Mouse (Mus musculus) right cerebral cortex, postnatal 14 days (tissue): ENCODE measurements around the gene Nap1l5.
"Not testable (repeated sequence)": the region's sequence is repeated elsewhere in the genome, so short reads cannot be mapped to it uniquely, and the experiment has no call there.

Experiments used
- DNase-seq: peaks from one replicate; pipeline ENCODE4 v3.0.0; 2022

Nap1l5 gene

GRCm38 (mm10) chr6:58904551-58904950, 2.3 kb downstream of the Nap1l5 start:
- no peak for DNase-seq

- DNase-seq = no peak
Measured at GRCm38 (mm10) chr6:58903171-58903570, 3.7 kb downstream of the Nap1l5 start.

GRCm38 (mm10) chr6:58900536-58900935, 6.3 kb downstream of the Nap1l5 start:
- no peak for DNase-seq

GRCm38 (mm10) chr6:58899076-58899475, 7.8 kb downstream of the Nap1l5 start:
- DNase-seq = no peak

GRCm38 (mm10) chr6:58896648-58897047, 10.2 kb downstream of the Nap1l5 start:
- no peak for DNase-seq

- no peak for DNase-seq
Measured at GRCm38 (mm10) chr6:58894994-58895393, 11.9 kb downstream of the Nap1l5 start.

- no peak for DNase-seq
Measured at GRCm38 (mm10) chr6:58893307-58893706, 13.6 kb downstream of the Nap1l5 start.

GRCm38 (mm10) chr6:58889917-58890316, 17.0 kb downstream of the Nap1l5 start:
- no peak for DNase-seq

GRCm38 (mm10) chr6:58882271-58882670, 24.6 kb downstream of the Nap1l5 start:
- DNase-seq = no peak

GRCm38 (mm10) chr6:58881363-58881762, 25.5 kb downstream of the Nap1l5 start:
- no peak for DNase-seq

- DNase-seq = no peak
Measured at GRCm38 (mm10) chr6:58880861-58881260, 26.0 kb downstream of the Nap1l5 start.

- no peak for DNase-seq
Measured at GRCm38 (mm10) chr6:58879987-58880386, 26.9 kb downstream of the Nap1l5 start.

- no peak for DNase-seq
Measured at GRCm38 (mm10) chr6:58879572-58879971, 27.3 kb downstream of the Nap1l5 start.

GRCm38 (mm10) chr6:58867858-58868257, 39.0 kb downstream of the Nap1l5 start:
- DNase-seq = not testable (repeated sequence)

- DNase-seq = no peak
Measured at GRCm38 (mm10) chr6:58863631-58864235, 43.1 kb downstream of the Nap1l5 start.

- no peak for DNase-seq
Measured at GRCm38 (mm10) chr6:58862446-58862993, 44.4 kb downstream of the Nap1l5 start.

GRCm38 (mm10) chr6:58859517-58859916, 47.4 kb downstream of the Nap1l5 start:
- no peak for DNase-seq

GRCm38 (mm10) chr6:58856494-58856893, 50.4 kb downstream of the Nap1l5 start:
- no peak for DNase-seq

GRCm38 (mm10) chr6:58855676-58856367, 51.1 kb downstream of the Nap1l5 start:
- DNase-seq = no peak
